Mouse (Mus musculus) layer of hippocampus, adult 8-10 months (tissue): ENCODE data around the gene Zbtb43. TPM values are rescaled to one million over a fixed set of nuclear protein-coding genes. Genes with fewer than 3 reads are reported as not detected.

Source experiments
- DNase-seq, 2 experiments: peaks; one replicate each; pipeline ENCODE4 v3.0.0; 2022; ENCODE audit warnings: low spot score in 2 of 2
- total RNA-seq, 4 experiments: library from RNA; stranded (reverse); gene quantifications; 2 replicates each; pipeline ENCODE4 v1.2.4; 2022

Zbtb43 gene
- total RNA-seq, 4 experiments from 2014 or later: 23.7 to 30.1 (median 25.5) TPM

GRCm38 (mm10) chr2:33430081-33430770, 38.1 kb downstream of the Zbtb43 start:
- no peak for DNase-seq

GRCm38 (mm10) chr2:33429339-33429738, 39.0 kb downstream of the Zbtb43 start:
- no peak for DNase-seq

- no peak for DNase-seq
Measured at GRCm38 (mm10) chr2:33426640-33427398, 41.5 kb downstream of the Zbtb43 start.

GRCm38 (mm10) chr2:33417454-33417853, 50.9 kb downstream of the Zbtb43 start:
- DNase-seq: no peak

- no peak for DNase-seq
Measured at GRCm38 (mm10) chr2:33414019-33414418, 54.3 kb downstream of the Zbtb43 start.

- DNase-seq: no peak
Measured at GRCm38 (mm10) chr2:33412111-33412510, 56.2 kb downstream of the Zbtb43 start.

GRCm38 (mm10) chr2:33403511-33404003, 64.8 kb downstream of the Zbtb43 start:
- DNase-seq: no peak

- no peak for DNase-seq
Measured at GRCm38 (mm10) chr2:33402638-33403037, 65.7 kb downstream of the Zbtb43 start.

- peak; percentile 56 to 79 for DNase-seq
Measured at GRCm38 (mm10) chr2:33402236-33402635, 66.1 kb downstream of the Zbtb43 start.

GRCm38 (mm10) chr2:33401217-33401616, 67.1 kb downstream of the Zbtb43 start:
- DNase-seq: no peak

GRCm38 (mm10) chr2:33400541-33400940, 67.8 kb downstream of the Zbtb43 start:
- DNase-seq: no peak

Other genes starting within 250 kb of the Zbtb43 start
- gene Ralgps1, start 97.1 kb downstream of the Zbtb43 start, total RNA-seq: 10 to 100 TPM; 57.9 to 79.2 (median 69.1) TPM
- gene Zbtb34, start 37.2 kb downstream of the Zbtb43 start, total RNA-seq: 10 to 100 TPM; 12.1 to 15.1 (median 12.9) TPM
- under 1 TPM in 2 of 4 experiments, not detected in 2; 0.08 to 0.55 TPM for gene Lmx1b, start 172.0 kb upstream of the Zbtb43 start, total RNA-seq